Mouse (Mus musculus): ENCODE results near the gene Ddah1. TPM values are rescaled to one million over a fixed set of nuclear protein-coding genes. Genes with fewer than 3 reads are reported as not detected.
"Not testable (repeated sequence)": the region's sequence is repeated elsewhere in the genome, so short reads cannot be mapped to it uniquely, and the experiment has no call there.

The Ddah1 gene
- polyA plus RNA-seq, 1 experiment from 2014 or later, result 25.4 TPM

DNA sequence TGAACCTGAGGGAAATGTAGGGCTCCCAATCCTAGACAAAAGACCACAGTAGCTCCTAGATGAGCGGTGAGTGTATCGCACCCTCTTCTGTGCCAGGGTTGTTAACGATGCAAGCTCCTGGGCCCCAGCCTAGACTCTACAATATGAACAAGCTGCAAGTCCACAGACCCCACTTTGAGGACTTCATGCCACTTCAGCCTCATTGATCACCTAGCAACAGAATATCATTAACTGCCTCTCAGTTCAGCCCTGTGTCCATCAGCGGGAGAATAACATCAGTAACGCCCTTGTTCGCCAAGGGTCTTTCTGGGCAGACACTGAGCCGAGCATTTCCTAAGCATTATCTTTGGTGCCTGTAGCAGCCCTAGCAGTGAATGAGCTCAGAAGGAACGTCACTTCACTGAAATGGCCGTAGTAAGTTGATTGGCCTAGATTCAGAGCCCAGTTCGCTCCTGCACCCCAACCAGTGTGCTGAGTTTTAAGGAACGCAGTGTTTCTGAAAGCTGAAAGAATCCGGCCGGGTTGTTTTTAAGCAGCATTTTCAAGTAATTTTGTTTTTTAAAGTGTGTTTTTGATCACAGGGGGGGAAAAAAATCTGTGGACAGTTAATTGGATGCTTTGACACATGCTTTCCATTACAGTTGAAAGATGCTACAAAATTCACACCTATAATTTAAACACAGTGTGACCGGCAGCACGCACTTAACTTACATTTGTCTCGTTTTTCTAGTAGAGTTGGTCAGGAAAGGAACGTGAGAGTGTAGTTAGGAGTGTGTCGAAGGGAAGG, 132.1 kb downstream of the Ddah1 start:
- H3K4me2 ChIP-seq, result no peak overlapping the region
- no peaks in the 10 kb centered on the region for H3K9me3 ChIP-seq (replicated peaks)
- WGBS, result 75% methylated on average over 18 of the region's 18 CpGs
- H3K27me3 ChIP-seq, result no peaks in the 10 kb centered on the region
- no peak overlapping the region for H3K4me3 ChIP-seq
- ATAC-seq (replicated peaks; ENCODE audit: insufficient number of reproducible peaks, insufficient read depth, low FRiP score, low read depth), result no peak
- H3K27ac ChIP-seq, result no peak overlapping the region; the same call in 1 of the 2 replicates
- no peak overlapping the region for H3K9ac ChIP-seq
- peaks cover 25% of the 10 kb centered on the region for H3K4me1 ChIP-seq (replicated peaks)
- no peaks in the 10 kb centered on the region for H3K36me3 ChIP-seq

DNA sequence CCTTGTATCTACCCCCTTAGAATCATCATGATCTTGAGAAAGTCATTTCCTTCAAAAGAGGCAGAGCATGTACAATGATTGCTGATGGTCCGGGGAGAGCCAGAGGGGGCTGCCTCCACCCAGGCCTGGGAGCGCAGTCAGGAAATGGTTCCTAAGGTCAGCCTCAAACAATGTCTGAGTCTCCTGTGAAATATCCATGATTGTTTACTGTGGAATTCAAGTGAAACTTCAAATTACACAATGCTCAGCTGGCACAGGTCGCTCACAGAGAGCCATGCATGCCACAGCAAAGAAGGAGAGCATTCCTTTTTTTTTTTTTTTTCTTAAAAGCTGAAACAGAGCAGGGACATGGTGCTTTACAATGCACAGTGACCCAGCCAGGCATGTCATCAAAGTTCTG, 134.0 kb downstream of the Ddah1 start:
- Histone ChIP-seq H3K27me3 (no peaks in the 10 kb centered on the region), H3K4me1 (replicated peaks) (peaks cover 23% of the 10 kb centered on the region), H3K36me3 (no peaks in the 10 kb centered on the region), H3K4me3 (no peak overlapping the region), H3K9ac (no peak overlapping the region), H3K4me2 (no peak overlapping the region), H3K9me3 (replicated peaks) (no peaks in the 10 kb centered on the region), H3K27ac (no peak overlapping the region)
- 69% methylated on average over 3 of the region's 3 CpGs for WGBS
- no peak for ATAC-seq (replicated peaks; ENCODE audit: insufficient number of reproducible peaks, insufficient read depth, low FRiP score, low read depth)

DNA sequence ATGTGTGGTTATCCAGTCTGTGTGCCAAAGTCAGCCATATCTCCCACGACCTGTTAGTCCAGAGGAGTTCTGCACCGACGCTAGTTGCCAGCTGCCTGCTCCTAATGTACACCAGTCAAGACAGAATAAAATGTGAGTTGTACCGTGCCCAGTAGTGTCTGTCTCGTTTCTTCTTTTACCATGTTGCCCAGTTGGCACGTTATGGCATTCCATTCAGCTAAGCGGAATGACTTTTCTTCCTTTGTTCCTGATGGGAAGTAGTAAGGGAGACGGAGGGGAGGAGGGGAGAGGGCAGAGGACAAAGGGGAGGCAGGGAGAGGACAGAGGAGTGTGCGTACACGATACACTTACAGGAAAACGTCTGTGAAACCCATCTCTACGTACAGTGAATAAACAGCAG, 135.7 kb downstream of the Ddah1 start:
- no peak for ATAC-seq (replicated peaks; ENCODE audit: insufficient number of reproducible peaks, insufficient read depth, low FRiP score, low read depth)
- H3K4me3 ChIP-seq, result no peak overlapping the region
- WGBS, result 76% methylated on average over 12 of the region's 12 CpGs

DNA sequence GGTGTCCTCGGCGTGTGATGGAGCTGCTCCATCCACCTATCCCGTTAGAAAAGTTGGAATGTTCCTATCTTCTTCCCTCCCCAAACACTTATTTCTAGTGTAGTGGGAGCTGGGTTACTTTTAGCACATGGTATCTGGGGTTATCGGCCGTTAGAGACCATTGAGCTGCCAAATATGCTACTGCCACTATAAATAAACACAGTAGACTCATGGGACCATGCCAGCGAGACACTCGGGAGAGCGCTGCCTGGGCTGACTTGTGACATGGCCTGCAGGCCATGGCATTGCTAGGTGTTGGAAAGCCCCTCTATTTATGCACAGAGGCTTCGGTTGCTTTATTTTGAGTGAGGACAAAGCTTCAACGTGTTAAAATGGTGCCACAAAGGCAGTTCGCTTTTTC, 139.3 kb downstream of the Ddah1 start:
- ATAC-seq (replicated peaks; ENCODE audit: insufficient number of reproducible peaks, insufficient read depth, low FRiP score, low read depth), result peak; percentile 87
- Histone ChIP-seq H3K36me3 (no peaks in the 10 kb centered on the region), H3K27ac (peak overlapping the region; percentile 83), H3K9ac (no peak overlapping the region), H3K27me3 (no peaks in the 10 kb centered on the region), H3K4me2 (peak overlapping the region; percentile 34), H3K9me3 (replicated peaks) (no peaks in the 10 kb centered on the region), H3K4me1 (replicated peaks) (peaks cover 40% of the 10 kb centered on the region), H3K4me3 (no peak overlapping the region)
- 34% methylated on average over 11 of the region's 11 CpGs for WGBS

More for the DNA sequence above, 135.7 kb downstream of the Ddah1 start:
- H3K9me3 ChIP-seq (replicated peaks), result no peaks in the 10 kb centered on the region
- no peak overlapping the region for H3K4me2 ChIP-seq
- H3K27me3 ChIP-seq, result no peaks in the 10 kb centered on the region
- no peak overlapping the region for H3K9ac ChIP-seq
- H3K27ac ChIP-seq, result no peak overlapping the region; the same call in 1 of the 2 replicates
- H3K4me1 ChIP-seq (replicated peaks), result peaks cover 31% of the 10 kb centered on the region
- no peaks in the 10 kb centered on the region for H3K36me3 ChIP-seq

DNA sequence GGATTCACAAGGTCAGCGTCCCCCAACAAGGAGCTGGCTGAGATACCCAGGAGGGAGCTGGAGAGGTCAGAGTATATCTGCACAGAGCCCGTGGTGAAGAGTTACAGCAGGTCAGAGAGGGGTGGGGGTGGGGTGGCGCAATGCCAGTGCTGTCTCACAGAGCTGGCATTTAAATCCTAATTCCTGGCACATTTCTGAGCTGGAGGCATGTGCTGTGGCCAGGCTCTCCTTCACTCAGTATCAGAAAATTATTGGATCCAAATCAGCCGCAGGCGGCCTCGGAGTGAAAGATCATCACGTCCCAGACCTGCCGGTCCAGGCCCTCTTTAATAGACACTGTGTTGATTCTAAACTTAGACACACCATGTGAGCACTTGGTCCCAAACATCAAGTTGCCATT, 141.4 kb downstream of the Ddah1 start:
- no peak overlapping the region for H3K9ac ChIP-seq
- peak; percentile 60 for ATAC-seq (replicated peaks; ENCODE audit: insufficient number of reproducible peaks, insufficient read depth, low FRiP score, low read depth)
- H3K4me1 ChIP-seq (replicated peaks), result peaks cover 40% of the 10 kb centered on the region
- no peaks in the 10 kb centered on the region for H3K9me3 ChIP-seq (replicated peaks)
- 40% methylated on average over 8 of the region's 8 CpGs for WGBS
- no peaks in the 10 kb centered on the region for H3K36me3 ChIP-seq
- H3K4me2 ChIP-seq, result no peak overlapping the region
- H3K4me3 ChIP-seq, result no peak overlapping the region
- H3K27me3 ChIP-seq, result no peaks in the 10 kb centered on the region
- peak overlapping the region; percentile 83 for H3K27ac ChIP-seq

DNA sequence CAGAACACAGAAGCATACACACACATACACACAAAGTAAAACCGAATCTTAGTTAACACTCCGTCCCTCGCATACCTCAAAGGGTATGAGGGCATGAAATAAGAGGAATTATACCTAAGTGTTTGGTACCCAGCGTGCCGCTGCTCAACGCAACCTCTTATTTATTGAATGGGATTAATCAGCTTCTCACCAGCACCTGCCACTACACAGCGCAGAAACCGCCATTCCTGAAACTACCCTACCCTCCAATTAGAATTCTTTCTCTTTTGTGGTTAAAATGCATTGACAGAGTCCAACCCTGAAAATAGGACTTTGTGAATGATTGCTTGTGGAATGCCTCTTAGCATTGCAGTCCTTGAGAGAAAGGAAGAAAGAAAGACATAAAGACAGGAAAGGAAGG, 145.1 kb downstream of the Ddah1 start:
- H3K9me3 ChIP-seq (replicated peaks), result no peaks in the 10 kb centered on the region
- no peak overlapping the region for H3K27ac ChIP-seq
- peaks cover 25% of the 10 kb centered on the region for H3K4me1 ChIP-seq (replicated peaks)
- no peaks in the 10 kb centered on the region for H3K36me3 ChIP-seq
- no peak for ATAC-seq (replicated peaks; ENCODE audit: insufficient number of reproducible peaks, insufficient read depth, low FRiP score, low read depth)
- no peak overlapping the region for H3K4me3 ChIP-seq
- WGBS, result 91% methylated on average over 8 of the region's 8 CpGs
- H3K9ac ChIP-seq, result no peak overlapping the region
- H3K27me3 ChIP-seq, result no peaks in the 10 kb centered on the region
- H3K4me2 ChIP-seq, result no peak overlapping the region

DNA sequence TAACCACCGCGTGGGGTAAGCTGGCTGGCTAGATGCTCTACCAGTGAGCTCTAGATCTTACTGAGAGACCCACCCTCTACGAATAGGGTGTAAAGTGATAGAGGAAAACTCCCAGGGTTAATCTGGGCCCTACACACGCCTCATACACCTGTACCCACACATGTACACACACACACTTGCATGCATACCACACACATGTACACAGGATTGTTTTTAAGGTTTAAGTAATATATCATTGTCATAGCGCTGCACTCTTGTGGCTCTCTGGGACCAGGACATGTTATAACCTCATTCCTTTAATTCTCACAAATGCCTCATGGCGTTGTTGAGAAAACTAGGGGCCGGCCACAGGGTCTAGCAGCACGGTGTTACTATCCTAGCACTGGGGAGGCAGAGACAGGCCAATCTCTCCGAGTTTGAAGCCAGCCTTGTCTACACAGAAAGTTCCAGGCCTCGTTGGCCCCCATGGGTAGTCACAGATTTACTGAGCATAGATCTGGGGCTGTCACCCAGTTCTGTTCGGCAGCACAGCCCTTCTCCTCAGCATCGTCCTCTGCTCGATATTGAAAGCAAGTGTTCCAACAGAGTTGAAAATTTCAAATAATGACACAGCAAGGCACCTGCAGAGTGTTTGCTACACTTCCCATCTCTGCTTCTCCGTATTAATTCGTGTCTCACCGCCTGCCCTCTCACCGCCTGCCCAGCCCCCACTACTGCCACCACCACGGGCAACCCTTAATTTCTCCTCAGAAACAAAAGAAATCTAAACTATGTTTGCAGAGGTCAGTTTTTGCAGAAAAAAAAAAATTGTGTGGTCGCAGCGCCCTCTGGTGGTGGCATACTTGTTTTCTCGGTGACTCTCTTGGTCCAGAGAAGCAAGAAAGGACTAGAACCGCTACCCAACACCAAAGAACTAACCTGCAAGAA, 146.6 kb downstream of the Ddah1 start:
- Histone ChIP-seq H3K27ac (no peak overlapping the region), H3K4me2 (peak overlapping the region; percentile 47), H3K9ac (no peak overlapping the region), H3K9me3 (replicated peaks) (no peaks in the 10 kb centered on the region), H3K4me1 (replicated peaks) (peaks cover 9% of the 10 kb centered on the region), H3K4me3 (no peak overlapping the region), H3K36me3 (no peaks in the 10 kb centered on the region), H3K27me3 (no peaks in the 10 kb centered on the region)
- WGBS, result 48% methylated on average over 22 of the region's 22 CpGs
- ATAC-seq (replicated peaks; ENCODE audit: insufficient number of reproducible peaks, insufficient read depth, low FRiP score, low read depth), result no peak

DNA sequence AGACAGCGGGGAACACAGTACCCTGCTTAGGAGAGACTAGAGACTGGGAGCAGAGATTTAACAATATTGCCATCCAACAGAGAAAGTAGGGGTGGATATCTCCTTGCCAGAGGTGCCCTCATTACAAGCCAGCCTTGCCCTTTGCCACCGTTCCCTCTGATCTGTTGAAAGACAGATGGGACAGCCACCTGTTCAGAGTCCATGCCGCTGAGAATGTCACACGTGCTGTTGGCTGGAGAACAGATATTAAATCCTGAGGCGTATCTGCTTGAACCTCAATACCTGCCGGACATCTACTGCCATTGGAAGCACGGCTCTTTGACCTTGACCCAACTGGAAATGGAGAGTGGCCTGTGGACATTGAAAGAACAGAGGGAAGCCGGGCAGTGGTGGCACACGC, 148.1 kb downstream of the Ddah1 start:
- Histone ChIP-seq H3K9ac (no peak overlapping the region), H3K27me3 (no peaks in the 10 kb centered on the region), H3K4me2 (no peak overlapping the region), H3K36me3 (no peaks in the 10 kb centered on the region), H3K4me3 (no peak overlapping the region), H3K27ac (no peak overlapping the region), H3K9me3 (replicated peaks) (no peaks in the 10 kb centered on the region), H3K4me1 (replicated peaks) (peaks cover 4% of the 10 kb centered on the region; the same call in 1 of the 2 replicates)
- ATAC-seq (replicated peaks; ENCODE audit: insufficient number of reproducible peaks, insufficient read depth, low FRiP score, low read depth), result no peak
- 82% methylated on average over 9 of the region's 9 CpGs for WGBS

DNA sequence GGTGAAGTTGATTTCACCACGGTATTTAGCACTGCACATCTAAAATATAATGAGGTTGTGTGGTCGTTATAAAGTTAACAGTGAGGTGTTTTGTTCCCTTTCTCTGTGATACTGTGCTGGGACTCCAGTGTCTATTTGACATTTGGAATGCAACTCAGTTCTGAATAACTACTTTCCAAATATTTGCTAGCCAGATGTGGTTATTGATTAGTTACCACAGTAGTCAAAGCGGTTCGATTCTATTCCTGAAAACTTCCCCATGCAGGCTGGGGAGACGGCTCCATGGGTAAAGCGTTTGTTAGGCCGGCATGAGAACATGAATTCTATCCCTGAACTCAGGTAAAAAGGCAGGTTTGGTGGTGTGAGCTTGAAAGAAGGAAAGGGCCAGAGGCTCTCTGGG, 154.0 kb downstream of the Ddah1 start:
- Histone ChIP-seq H3K27ac (no peak overlapping the region), H3K4me2 (no peak overlapping the region), H3K4me3 (no peak overlapping the region), H3K9me3 (replicated peaks) (no peaks in the 10 kb centered on the region), H3K9ac (no peak overlapping the region), H3K4me1 (replicated peaks) (peaks cover 3% of the 10 kb centered on the region; the same call in 1 of the 2 replicates), H3K36me3 (no peaks in the 10 kb centered on the region), H3K27me3 (no peaks in the 10 kb centered on the region)
- ATAC-seq (replicated peaks; ENCODE audit: insufficient number of reproducible peaks, insufficient read depth, low FRiP score, low read depth), result no peak
- WGBS, result 89% methylated on average over 7 of the region's 7 CpGs

DNA sequence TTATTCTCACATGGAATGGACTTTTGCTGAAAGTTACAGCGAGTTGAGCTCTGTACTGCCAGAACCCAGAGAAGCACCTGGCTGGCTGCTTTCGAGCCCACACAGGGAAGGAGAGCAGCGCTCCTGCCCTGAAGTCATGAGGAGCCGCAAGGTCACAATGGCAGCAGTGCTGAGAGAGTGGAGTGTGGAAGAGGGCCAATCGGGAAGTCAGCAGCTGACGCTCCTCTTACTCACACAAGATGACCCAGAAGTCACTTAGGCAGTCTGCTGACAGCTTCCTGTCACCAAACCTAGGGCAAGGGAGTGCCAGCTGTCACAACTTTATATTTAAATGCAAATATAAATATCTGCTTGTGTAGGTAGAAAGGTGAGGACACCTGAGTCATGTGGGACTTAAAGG, 154.8 kb downstream of the Ddah1 start:
- no peak overlapping the region for H3K4me3 ChIP-seq
- H3K27me3 ChIP-seq, result no peaks in the 10 kb centered on the region
- H3K9me3 ChIP-seq (replicated peaks), result no peaks in the 10 kb centered on the region
- H3K36me3 ChIP-seq, result no peaks in the 10 kb centered on the region
- no peak for ATAC-seq (replicated peaks; ENCODE audit: insufficient number of reproducible peaks, insufficient read depth, low FRiP score, low read depth)
- peaks cover 3% of the 10 kb centered on the region; the same call in 1 of the 2 replicates for H3K4me1 ChIP-seq (replicated peaks)
- no peak overlapping the region for H3K27ac ChIP-seq
- H3K4me2 ChIP-seq, result no peak overlapping the region
- H3K9ac ChIP-seq, result no peak overlapping the region
- 47% methylated on average over 6 of the region's 6 CpGs for WGBS

DNA sequence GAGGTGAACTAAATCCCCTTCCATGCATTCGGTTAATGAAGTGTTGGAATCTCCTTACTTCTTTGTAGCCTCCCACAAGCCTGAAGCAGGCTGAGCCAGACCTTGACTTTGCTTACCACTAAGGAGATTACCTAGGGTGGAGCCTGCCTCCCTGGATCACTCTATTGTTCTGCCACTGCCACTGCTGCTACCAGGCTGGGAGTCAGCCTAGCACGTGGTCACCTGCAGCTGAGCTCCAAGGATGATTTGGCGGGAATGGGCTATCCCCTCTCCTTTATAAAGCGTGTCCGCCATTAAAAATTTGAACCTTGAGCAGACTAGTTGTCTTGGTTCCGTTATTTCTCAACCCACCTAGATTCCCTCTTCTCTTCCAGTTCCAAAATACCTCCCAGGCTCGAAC, 155.5 kb downstream of the Ddah1 start:
- not testable (repeated sequence) for H3K4me1 ChIP-seq (replicated peaks); H3K27me3 ChIP-seq; H3K9me3 ChIP-seq (replicated peaks); H3K4me3 ChIP-seq; H3K27ac ChIP-seq; H3K36me3 ChIP-seq; H3K4me2 ChIP-seq; H3K9ac ChIP-seq; ATAC-seq (replicated peaks; ENCODE audit: insufficient number of reproducible peaks, insufficient read depth, low FRiP score, low read depth)
- 78% methylated on average over 7 of the region's 7 CpGs for WGBS

All from heart, embryonic 15.5 days (tissue).